Mouse (Mus musculus) adrenal gland, adult (tissue): Measurements from ENCODE around the gene Clpsl2.

Source experiments
- DNase-seq, 2 experiments: peaks; one replicate each; pipeline ENCODE4 v3.0.0; 2022 to 2023; ENCODE audit warnings: low spot score in 1 of 2; ENCODE audit not compliant: inconsistent age in 2 of 2

Gene Clpsl2

DNA sequence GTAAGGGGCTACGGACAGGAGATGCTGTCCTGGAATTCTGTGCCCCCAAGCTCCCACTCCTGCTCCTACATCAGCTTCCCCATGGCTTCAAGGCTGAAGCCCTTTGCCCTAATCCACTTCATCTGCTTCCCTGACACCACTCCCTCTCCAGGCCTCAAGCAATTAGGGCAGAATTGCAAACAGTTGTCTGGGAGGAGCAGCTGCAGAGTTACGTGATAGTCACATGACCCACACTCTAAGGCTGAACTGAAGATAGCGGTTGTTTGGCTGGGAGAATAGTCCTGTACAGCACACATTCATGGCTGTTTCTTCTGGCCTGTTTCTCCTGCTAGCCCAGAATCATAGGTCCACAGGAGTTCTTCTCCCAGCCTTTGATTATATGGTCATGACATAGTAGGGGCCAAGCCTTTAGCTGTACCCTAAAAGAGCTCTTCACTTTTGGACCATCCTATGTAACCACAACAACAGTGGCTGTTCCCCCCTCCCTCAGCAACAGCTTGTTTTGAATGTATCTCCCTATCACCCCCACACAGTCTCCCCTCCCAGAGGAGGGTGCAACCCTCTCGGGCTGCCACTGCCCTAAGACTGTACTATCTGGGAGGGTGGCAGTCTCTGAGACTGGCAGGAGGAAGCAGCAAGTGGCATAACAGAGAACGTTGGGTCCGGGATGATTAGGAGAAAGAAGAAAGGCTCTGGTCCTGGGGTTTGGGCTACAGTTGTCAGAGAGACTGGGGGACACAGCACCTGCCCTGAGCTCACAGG lies 7.6 kb downstream of the Clpsl2 start:
- peak in 1 of 2 experiments; percentile 39 for DNase-seq

DNA sequence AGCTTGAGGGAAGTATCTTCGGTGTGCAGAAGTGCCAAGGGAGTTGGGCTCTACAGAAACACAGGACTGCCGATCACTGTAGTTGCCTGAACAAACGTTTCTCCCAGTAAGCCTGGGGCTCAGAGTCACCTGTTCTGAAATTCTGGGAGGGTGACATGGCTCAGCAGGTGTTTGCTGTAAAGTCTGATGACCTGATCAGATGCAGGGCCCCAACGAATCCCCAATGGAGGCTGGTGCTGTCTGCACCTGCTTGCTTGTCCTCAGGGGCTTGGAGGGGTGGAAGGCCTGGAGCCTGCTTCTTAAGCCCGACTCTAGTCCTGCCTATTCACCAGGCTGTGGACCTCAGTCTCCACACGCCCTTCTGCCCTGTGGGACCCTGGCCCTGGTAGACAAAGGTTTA lies 8.6 kb downstream of the Clpsl2 start:
- DNase-seq = no peak

DNA sequence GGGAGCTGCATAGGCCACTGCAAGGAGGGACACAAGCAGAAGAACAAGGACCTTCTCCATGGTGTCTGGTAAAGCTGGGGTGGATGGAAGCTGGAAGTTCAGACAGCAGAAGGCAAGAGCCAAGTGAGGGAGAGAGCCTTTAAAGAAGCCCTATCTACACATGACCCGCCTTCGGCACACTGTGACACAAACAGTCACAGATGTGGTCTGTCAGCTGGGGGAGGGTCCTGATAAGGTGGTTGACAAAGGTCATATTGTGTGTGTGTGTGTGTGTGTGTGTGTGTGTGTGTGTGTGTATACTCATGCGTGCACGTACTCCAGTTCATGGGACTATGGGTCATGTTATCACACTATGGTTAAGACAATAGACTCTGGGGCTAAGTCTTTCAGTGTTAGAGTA lies 11.4 kb downstream of the Clpsl2 start, which contains the start of gene Clps:
Clps (minus strand) TSS at position 169 of the 400 bp plus-strand sequence.
- no peak for DNase-seq

DNA sequence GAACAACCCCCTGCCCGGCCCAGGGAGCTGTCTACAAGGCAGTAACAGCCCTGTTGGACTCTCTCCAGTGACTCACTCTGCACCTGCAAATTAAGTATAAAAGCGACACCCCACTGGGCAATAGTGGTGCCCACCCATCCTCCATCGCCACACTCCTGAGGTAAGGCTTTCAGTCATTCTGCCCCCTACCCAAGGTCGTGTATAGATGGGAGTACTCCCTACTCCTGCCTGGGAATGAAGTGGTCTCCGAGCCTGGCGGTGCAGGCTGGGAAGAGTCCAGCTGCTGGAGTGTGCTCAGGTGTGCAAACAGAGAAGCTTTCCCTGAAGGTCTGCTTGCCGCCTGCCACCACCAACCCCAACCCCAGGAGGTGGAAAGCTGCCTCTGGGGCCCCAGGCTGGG lies 12.4 kb downstream of the Clpsl2 start:
- DNase-seq = no peak

DNA sequence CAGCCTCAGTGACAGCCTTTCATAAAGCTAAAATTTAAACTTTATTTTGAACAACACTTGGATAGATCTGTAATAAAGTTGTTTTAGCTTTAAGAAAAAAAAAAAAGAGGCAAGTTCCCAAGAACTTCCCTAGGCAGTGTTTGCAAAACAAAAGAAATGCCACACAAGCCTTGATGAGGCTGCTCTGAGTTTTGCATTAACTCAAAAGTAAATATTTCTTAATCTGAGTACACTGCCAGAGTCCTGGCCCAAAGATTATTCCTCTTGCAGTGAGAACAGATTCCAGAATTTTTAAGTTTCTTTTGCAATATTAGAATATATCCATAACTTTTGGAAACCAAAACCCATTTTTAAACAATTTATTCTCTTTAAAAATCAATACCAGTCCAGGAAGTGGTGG lies 16.0 kb downstream of the Clpsl2 start:
- DNase-seq = no peak

DNA sequence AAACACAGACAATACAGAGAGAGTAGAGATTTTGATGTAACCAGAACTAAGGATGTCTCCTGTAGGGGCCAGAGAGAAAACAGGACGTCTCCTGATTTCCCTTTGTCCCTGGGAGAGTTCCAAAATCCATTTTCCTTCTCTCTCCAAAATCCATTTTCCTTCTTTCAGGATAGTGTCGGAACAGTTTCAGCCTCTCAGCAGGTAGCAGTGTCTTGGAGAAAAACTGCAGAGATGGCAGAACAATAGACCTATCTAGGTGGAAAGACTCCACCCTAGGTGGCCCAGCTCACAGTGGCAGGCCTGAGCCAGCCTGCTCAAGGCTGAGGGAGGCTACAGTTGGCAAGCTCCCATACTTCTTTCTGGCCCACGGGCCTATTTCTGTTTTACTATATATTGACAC lies 18.3 kb downstream of the Clpsl2 start:
- DNase-seq = no peak

DNA sequence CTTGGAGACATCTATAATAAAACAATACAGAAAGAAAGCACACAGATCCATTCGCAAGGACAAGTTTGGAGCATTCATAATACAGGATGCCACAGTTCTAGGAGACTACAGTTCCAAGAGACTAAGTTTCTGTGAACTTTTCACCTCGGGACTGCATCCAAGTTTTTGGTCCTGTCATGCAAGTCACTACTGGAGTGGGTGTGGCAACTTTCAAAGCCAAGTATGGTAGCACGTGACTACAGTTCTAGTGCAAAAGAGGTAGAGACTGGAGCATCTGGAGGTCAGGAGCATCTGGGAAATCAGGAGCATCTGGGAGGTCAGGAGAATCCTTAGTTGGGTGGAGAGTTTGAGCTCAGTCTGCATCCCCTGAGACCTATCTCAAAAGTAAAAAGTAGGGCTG lies 22.7 kb downstream of the Clpsl2 start:
- DNase-seq = no peak

DNA sequence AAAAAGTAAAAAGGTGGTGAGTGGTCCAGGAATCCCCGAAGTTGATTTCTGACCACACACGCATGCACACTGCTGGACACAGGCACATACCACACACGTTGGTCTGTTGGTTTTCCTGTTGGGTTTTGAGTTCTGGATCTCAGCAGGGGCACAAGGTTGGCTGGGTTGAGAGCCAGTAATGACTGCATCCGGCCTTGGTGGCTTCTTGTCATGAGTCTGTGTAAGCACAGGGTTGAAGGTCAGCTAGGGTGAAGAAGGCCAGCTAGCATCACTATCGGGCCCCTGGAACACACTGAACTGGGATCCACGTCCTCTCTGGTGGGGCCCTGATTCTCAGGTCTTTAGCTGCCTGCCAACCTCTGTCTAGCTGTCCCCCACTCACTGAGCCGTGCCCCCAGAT lies 23.3 kb downstream of the Clpsl2 start:
- peak; percentile 29 to 65 for DNase-seq

DNA sequence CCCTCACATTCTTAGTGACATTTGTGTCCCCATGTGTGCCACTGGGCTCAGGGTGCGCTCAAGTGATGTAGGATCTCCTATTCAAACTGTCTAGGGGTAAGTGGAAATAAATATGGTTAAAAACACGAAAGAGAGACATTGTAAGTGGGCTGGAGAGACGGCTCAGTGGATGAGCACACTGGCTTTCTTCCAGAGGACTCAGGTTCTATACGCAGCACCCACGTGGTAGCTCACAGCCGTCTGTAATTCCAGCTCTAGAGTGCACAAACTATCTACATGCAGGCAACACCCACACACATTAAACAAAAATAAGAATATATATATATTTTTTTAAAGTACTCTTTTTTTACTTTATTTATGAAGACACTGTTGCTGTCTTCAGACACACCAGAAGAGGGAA lies 23.7 kb downstream of the Clpsl2 start:
- DNase-seq = no peak

DNA sequence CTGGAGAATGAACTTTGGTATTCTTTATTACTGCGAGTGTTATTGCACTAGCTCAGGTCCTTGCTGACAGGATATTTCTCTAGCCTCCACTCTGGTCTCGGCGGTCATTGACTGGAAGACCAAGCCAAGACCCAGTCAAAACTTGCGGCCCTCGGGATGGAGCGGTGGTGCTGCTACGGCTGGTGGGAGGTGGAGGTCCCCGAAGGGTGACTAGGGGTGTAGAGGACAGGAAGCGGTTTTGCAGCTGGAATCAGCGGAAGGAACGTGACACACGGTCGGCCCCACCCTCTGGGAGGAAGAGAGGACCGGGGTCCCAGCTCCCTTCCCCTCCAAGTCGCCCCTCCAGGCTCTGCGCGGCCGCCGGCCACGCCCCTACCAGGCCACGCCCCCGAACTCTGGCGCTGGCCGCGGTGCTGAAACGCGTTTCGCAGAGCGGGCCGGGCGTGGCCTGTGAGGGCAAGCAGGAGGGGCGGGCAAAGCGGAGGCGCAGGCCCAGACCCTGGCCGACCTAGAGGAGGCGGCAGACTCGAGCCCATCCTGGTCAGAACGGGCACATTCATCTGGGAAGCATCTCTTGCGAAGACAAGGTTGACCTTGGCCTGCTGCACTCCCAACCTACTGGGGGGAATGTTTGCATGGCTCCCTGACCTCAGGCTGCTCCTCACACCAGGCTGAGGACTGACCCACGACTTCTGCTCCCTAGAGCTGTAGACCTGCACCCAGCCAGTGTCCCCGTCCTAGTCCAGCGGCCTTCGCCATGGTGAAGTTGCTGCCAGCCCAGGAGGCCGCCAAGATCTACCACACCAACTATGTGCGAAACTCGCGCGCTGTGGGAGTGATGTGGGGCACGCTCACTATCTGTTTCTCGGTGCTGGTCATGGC lies 26.3 kb downstream of the Clpsl2 start, which contains the start of gene Lhfpl5:
Lhfpl5 (plus strand) TSS at position 398 of the 882 bp plus-strand sequence.
- peak; percentile 39 to 69 for DNase-seq

DNA sequence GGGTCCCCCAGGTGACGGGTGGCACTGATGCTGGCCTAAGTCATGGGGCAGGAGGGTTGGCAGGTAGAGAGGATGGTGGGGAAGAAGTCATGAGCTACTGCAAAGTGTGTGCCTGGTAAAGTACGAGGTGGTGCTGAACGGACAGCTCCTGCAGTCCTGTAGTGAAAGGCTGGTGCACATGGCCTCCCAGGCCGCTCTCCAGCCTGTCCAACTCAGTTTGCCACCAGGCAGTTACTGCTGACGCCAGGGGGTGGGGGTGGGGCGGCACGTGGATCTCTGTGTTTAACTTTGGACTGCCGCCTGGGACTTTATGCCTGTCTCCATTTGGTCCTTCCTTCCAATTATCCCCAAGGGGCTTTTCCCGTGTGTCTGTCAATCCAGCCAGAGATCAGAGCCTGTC lies 31.2 kb downstream of the Clpsl2 start:
- peak; percentile 61 to 84 for DNase-seq

DNA sequence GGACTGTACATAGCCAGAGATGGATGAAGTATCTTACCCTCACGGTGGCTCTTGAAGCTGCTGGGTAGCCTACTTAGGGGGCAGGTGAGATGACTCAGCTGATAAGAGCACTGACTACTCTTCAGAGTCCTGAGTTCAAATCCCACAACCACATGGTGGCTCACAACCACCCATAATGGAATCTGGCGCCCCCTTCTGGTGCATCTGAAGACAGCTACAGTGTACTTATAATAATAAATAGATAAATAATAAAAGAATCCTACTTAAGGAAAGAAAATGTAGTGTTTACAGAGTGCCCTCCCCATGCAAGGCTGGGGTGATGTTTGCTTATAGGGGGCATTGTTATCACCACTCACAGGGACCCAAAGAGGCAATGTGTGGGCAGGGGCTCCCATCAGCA lies 31.8 kb downstream of the Clpsl2 start:
- no peak for DNase-seq

DNA sequence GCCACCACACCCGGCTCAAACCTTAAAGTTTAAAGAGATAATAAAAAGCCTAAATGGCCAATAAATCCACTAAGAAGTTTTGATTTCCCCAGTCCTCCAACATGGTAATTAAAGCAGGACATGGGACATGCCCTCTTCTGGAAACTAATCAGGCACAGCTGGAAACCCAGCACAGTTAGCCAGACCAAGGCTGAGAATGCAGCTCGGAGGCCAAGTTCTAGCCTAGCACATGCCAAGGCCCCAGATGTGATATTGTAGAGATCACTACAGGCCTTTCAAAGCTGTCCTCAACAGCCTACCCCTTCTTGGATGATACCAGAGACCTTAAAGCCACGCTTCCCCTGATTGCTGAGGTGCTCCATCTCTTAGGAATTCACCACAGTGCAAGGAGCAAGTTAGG lies 37.3 kb downstream of the Clpsl2 start:
- no peak for DNase-seq

DNA sequence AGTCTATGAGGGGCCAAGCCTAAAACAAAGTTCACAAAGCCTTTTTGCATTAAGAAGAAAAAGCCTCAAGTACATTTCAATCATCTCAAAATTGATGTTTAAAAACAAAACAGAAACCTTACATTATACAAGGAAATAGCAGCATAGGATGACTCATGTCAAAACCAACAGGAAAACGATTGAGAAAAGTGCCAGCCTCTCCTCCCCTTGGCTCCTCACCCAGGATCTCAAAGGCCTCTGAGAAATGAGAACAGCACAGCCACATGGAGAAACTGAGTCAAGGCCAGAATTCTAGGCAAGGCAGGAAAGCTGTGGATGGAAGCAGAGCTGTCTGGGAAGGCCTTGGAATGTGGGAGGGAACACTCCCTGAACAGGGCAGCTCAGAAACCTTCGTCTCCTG lies 39.4 kb downstream of the Clpsl2 start:
- DNase-seq = no peak

DNA sequence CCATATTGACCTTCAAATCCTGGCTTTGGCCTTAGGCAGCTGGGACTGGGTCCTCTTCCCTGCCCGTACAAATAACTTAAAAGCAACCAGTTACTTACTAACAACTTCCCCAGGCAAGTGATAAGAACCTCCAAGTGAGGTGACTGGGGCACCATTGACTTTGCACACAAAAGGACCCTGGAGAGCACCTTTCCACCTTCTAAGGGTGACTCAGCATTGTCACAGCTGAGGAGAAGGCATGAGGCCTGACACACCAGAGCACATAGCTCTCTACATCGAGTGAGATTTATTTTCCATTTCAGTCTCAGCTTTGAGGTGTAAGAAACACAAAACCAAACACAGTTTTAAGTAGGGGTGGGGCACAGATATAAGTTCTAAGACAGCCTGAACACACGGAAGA lies 41.4 kb downstream of the Clpsl2 start:
- DNase-seq = no peak

DNA sequence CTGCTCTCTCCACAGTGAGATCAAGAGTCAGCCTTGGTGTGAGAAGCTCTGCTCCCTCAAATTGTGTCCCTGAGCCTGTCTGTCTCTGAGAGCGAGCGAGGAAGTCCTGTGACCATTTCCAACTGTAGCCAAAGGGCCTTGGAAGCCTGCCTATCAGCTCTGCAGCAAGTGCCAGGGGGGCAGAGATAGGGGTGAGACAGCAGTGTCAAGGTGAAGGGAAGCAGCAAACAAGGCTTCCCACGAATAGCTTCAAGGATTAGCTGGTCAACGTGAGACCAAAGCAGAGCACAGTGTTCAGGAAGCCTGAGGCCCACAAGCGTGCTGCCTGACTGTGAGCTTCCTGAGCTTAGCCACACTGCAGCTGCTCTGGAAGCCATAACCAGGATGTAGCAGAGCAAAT lies 42.3 kb downstream of the Clpsl2 start:
- DNase-seq = peak; percentile 63 to 83

DNA sequence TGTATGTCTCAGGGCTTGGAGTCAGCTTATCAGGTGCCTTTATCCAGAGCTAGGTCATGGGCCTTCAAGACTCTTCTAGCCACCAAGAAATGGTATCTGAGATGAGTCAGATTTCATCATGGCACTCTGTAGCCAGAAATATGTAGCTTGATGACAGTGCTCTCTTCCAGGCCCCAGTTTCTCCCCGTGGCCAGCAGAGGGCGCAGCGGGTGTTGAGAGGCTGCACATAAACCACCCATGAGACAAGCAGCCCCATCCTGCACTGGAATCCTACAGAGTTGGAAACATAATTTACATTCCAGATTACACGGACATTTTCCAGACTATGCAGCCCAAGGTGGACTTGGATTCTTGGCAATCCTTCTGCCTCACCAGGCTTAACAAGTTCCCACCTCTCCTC lies 43.8 kb downstream of the Clpsl2 start:
- peak; percentile 78 to 92 for DNase-seq

DNA sequence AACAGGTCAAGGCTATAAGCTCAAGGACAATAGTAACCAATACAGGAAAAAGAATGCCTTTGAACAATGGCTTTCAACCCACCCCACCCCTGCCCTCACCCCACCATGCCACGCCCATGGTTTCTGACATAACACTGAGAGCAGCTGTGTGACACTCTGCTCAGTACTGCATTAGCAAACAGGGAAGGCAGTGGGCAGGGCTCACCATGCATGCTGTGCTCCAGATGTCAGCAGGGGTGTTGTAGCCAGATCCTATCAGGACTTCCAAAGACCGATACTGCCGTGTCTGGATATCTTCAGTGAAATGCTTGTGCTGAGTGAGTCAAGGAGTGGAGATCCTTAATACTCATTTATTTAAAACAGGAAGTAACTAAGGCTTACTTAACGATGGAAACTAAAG lies 44.8 kb downstream of the Clpsl2 start:
- no peak for DNase-seq

DNA sequence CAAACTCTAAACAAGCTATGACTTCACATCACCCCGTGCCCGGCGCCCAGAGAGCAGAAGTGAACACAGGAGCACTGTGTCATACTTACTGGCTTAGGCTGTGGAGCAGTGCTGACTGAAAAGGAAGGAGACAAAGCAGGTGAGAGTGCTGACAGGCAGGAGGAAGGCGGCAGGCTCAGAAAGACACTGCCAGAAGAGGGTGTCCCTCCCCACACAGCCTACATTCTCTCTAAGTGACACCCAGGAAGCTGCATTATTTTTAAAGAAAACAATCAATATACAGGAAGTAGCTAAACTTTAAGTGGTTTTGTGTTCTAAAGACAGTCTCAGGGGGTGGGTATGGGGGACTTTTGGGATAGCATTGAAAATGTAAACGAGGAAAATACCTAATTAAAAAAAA lies 51.6 kb downstream of the Clpsl2 start:
- DNase-seq = no peak

DNA sequence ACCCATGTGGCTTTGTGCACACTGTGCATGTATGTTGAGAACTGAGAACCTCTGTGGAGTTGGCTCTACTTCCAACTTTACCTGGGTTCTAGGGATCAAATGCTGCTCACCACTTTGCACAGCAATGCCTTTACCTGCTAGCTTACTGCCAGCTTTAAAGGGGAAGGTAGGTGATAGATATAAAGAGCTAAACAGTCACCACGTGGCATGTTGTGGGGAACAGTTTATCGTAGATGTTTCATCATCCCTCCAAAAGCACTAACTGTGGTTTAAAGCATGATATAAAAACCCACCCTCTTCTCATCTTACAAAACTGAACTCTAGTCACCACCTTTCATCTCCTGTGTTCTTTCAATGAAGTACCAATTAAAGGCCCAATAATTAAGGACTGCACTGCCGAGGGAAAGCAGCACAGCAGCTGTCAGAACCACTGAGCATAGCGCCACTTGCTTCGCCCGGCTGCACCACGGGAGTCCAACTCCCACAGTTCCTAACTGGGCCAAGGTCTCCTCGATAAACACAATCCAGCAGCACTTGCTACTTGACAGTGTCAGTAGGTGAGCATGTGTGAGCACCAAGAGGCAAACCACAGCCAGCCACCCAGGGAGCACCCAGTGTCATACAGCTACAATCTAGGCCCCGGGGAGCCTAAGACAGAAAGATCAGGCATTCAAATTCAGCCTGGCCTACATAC lies 52.5 kb downstream of the Clpsl2 start:
- DNase-seq = peak; percentile 45 to 79
